Mouse (Mus musculus) lung, postnatal 14 days (tissue): ENCODE data around the gene Zfp235.
A peak's percentile ranks its signal among the peaks of the same experiment; 100 is the strongest.

Experiments used
- DNase-seq: peaks from one replicate; pipeline ENCODE4 v3.0.0; 2021

The Zfp235 gene

GRCm38 (mm10) chr7:24133996-24134828 is at the start of gene Zfp235:
TSS of gene Zfp235 (plus strand) at chr7:24134169.
- DNase-seq, result peak; percentile 83

GRCm38 (mm10) chr7:24086871-24087270 is 47.1 kb upstream of the Zfp235 start:
- no peak for DNase-seq

GRCm38 (mm10) chr7:24087485-24088125 is 46.4 kb upstream of the Zfp235 start:
- no peak for DNase-seq

DNA sequence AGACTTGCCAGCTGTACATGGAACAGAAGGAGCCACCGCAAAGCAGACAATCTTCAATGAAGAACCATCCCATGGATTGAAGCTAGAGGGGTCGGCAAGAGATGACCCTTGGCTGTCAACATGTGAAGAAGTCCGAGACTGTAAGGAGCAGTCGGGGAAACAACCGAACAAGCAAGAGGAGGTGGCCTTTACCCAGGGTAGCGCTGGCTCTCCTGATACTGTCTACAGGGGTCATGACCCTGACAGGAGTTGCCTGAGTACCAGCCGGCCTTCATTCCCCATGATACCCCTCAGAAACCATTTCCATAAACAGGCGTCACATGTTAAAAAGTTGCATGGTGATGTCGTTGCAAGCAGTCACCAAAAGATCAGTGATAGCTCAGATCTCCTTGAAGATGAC is 29.6 kb upstream of the Zfp235 start:
- no peak for DNase-seq

GRCm38 (mm10) chr7:24105144-24105703 is 28.7 kb upstream of the Zfp235 start:
- no peak for DNase-seq

- DNase-seq, result no peak
These were observed 23.1 kb upstream of the Zfp235 start for GRCm38 (mm10) chr7:24110839-24111238.

DNA sequence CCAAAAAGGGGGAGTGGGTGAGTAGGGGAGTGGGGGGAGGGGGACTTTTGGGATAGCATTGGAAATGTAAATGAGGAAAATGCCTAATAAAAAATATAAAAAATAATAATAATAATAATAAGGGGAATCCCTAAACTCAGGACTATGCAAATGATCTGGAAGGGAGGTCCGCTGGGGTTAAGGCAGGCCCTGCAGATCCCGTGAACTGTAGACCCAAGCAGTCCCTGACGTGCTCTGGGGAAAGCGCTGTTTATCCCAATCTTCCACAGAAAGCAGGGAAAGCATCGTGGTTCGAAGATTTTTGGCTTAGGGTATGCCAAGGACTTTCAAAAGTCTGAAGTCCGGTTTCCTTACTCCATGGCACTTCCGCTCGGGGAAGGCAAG is 22.2 kb upstream of the Zfp235 start:
- no peak for DNase-seq

DNA sequence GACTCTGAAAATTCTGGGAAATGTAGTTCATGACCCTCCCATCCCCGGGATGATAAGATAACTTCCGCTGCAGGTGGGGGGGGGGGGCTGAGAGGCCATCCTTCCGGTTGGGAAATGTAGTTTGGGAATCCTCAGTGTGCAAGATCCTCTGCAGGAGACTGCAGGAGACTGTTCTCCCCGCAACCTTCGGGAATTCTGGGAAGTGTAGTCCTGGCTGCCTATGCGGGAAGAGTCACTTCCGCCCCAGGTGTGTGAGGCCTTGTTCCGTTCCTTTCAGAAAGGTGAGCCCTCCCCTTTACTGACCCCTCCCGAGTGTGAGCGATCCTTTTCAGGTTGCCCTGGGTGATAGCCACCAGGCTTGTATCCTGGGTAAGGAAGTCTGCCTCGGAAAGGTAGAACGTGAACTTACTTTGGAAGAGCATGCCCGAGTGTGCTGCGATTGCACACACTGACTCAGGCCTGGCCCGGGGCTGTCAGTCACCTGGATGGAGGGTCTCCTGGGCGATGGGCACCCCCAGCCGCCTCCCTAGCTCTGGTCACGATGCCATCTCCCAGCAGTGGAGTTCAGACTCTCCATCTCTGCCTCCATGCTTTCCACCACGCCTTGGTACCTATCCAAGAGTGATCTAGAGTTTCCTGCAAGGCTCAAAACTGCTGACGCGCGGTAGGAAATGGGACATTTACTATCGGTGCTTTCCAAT is 21.7 kb upstream of the Zfp235 start, which contains the start of gene Zfp112:
Gene Zfp112 (plus strand): TSS at position 159 of the 701 bp plus-strand sequence.
- DNase-seq, result peak; percentile 76

DNA sequence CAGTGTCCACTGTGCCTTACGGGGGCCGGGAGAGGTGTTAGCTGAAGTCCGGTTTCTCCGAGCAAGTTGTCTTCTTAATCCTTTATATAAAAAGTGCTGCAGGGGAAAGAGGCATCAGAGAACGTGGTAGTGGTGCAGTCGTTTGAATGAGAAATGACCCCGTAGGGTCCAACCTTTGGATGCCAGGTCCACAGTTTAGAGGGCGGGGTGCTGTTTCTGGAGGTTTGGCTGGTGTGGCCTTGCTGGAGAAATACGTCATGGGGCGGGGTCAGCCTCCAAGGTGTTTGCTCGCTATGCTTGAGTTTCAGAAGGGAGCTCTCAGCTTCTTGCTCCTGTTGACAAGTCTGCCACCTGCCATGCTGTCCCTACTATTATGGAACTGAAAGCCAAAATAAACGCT is 21.0 kb upstream of the Zfp235 start:
- DNase-seq, result peak; percentile 66

DNA sequence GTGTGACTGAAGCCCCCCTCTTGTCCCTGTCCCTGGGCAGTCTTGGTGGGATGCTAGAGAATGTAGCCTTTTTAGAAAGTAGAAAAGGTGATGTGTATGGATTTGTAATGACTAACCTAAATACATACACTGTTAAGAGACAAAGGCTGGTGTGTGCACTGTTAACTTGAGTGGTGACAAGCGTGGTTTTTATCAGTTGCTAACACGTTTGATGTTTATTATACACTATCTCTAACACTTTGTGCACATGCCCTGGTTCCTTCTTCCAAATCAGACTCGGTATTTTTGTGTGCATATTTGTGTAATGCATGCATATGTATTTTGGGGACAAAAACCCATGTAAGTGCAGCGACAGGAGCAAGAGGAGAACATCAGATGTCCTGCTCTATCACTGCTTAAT is 17.3 kb upstream of the Zfp235 start:
- DNase-seq, result no peak

DNA sequence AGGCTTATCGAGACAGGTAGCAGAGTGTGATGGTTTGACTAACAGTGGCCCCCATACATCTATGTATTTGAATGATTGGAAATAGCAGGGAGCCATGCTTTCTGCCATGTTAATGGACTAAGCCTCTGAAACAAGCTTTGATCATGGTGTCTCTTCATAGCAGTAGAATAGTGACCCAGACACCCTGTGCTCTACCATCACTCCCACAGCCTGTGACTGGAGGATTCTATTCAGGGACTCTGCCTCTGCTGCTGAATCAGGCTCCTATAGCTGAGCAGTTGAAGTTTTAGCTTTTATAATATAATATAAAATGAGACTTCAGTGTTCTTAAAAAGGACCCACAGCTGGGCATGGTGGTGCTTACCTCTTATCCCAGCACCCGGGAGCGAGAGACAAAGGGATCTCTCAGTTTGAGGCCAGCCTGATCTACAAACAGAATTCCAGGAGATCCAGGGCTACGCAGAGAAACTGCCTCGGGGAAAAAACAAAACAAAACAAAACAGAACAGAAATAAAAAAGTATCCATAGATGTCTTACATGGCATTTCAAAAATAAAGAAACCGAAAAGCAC is 459 bp upstream of the Zfp235 start:
- DNase-seq, result no peak

DNA sequence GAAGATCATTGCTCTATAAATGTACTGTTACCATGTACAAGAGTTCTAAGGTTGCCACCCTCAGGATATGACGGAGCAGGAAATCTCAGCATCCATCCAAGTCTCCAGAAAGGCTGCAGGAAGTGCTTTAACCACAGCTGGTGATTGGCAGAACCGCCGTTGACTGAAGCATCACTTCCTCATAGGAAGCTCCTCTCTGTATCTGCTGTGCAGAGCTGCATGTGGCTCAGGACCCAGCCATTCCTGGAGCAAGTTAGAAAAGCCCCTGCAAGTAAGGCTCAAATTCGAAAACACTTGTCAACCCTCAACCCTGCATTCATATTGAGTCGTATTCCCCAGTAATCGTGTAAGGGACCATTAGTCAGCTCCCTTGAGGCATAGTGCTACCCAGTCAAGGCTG is 8.6 kb downstream of the Zfp235 start:
- no peak for DNase-seq

GRCm38 (mm10) chr7:24153272-24153671 is 19.3 kb downstream of the Zfp235 start:
- DNase-seq, result peak; percentile 9

DNA sequence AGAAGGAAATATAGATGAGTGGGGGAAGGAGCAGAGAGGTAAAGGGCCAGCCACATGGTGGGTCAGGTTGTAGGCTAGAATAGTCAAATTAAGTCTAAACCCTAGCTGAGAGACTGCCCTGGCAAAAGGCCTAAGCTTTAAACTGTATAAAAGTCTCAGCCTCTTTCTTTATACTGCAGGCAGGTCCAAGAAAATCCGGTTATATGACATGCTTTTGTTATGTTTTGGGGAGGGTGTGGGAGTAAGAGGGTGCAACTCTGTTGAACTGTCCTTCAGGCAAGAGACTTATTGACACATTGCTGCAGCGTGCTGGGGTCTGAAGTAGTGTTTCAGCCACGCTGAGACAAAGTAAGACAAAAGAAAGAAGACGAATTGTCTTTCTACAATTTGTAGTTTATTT is 38.2 kb downstream of the Zfp235 start:
- no peak for DNase-seq

DNA sequence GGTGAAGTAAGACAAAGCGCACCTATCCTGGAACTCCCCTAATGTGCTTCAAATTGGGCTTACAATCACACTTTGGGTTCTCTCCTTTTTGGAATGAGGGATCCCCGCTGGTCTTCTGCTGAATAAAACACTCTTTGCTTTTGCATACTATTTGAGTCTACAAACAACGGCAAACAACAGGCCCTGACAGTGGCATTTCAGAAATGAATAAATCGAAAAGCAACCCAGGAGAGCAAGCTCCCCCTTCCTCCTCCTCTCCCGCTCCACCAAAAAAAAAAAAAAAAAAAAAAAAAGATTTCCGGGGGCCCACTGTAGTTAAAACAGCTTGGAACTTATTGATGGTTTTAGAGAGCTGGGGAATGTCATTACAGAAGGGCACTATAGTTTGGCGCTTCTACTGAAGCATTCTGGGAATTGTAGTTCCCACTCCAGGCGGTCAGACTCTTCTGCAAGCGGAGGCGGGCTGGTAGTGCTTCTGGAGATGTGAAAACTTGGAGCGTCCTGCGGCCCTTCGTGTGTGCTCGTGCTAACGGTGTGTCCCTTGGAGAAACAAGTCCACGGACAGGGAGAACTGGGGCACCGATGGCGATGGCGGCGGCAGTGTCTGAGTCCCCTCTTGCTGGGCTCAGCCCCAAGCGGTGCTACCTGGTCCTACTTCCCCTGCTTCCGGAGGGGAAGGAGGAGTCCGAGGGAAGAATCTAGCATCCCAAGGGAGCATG is 40.8 kb downstream of the Zfp235 start, which contains the start of gene Zfp114:
Gene Zfp114 (plus strand): TSS at position 443 of the 719 bp plus-strand sequence.
- peak; percentile 42 for DNase-seq

- DNase-seq, result no peak
These were observed 41.4 kb downstream of the Zfp235 start for GRCm38 (mm10) chr7:24175337-24175711.

DNA sequence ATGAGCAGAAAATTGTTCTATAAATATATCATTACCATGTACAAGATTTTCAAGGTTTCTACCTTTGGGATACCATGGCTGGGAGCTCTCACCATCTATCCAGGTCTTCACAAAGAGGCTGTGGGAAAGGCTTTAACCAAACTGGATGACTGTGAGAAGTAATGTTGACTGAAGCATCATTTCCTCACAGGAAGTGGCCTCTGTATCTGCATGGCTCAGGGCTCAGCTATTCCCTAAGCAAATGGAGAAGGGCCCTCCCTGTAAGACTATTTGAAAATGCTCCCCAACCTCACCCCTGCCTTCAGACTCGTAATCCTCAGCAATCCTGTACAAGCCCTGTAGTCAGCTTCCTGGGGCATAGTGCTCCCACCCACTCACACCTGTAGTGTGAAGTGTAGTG is 53.6 kb downstream of the Zfp235 start:
- DNase-seq, result no peak

DNA sequence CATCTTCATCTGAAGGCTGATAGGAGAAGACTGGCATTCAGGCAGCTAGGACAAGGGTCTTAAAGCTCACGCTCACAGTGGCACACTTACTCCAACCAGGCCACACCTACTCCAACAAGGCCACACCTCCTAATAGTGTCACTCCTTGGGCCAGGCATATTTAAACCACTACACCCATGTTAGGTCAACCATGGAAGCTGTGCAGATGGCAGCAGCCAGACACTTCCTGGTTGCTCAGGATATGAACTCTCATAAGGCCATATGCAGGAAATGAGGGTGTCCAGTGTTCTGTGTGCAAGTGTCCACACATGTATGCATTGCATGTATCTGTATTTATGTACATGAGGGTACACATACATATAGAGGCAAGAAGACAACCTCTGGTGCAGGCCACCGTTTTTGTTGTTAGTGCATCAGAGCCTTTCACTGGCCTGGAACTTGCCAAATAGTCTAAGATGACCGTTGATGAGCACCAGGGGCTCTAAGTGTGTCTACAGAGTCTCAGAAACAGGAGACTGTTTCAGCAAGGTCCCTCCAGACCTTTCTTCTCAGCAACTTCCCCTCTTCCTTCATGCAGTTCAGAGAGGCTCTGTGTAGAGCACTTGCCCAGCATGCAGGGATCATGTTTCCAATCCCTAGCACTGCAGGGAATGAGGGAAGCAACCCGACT is 55.1 kb downstream of the Zfp235 start:
- no peak for DNase-seq

DNA sequence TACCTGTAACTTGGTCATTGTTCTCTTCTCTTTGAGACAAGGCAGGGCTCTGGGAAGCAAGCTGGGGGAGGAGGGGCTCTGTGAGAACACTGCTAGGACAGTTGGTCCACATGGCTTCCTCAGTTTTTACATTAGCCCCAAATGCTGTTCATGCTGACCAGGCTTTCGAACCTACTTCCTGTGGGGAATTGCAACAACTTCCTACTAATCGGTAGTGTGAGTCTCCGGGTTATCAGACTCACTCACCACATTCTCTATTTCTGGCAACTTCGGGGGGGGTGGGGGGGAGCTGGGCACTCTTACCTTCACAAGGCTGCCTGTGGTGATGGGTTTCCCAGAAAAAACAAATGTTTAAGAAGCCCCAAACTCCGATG is 55.6 kb downstream of the Zfp235 start:
- DNase-seq, result no peak

GRCm38 (mm10) chr7:24191361-24191760 is 57.4 kb downstream of the Zfp235 start:
- no peak for DNase-seq
